Mouse (Mus musculus): ENCODE measurements around the gene Fkbp7. TPM values are rescaled to one million over a fixed set of nuclear protein-coding genes. Genes with fewer than 3 reads are reported as not detected.

Fkbp7 gene
- 10 to 100 TPM; 19.7 to 21.2 TPM for total RNA-seq (2021)

GRCm38 (mm10) chr2:76672966-76673392 lies at the start of gene Fkbp7:
TSS of gene Fkbp7 (minus strand) at chr2:76673116.
- intact Hi-C loops (cut with DNase I), result no loop called here
- DNase-seq (ENCODE audit: low spot score), result peak; percentile 82

GRCm38 (mm10) chr2:76719650-76720049 lies 46.7 kb upstream of the Fkbp7 start:
- DNase-seq (ENCODE audit: low spot score), result no peak
- intact Hi-C loops (cut with DNase I), result no loop called here

DNA sequence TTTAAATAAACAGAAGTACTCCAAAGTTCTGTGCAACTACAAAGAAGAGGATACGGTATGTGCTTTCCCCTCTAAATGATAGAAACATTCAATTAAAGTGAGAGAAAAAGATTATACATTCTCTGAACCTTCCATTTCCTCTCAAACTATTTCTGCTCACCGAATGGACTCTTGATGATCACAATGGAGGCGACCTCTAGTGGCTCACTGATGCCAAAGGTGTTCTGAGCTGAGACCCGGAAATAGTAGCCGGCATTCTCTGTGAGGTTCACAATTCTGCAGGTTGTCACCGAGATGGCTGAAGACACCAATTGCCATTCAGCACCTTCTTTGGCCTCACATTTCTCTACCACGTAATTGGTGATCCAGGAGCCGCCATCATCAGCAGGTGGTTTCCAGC lies 42.1 kb upstream of the Fkbp7 start:
- no peak for DNase-seq (ENCODE audit: low spot score)
- intact Hi-C loops (cut with DNase I), result no loop called here

GRCm38 (mm10) chr2:76708512-76708911 lies 35.6 kb upstream of the Fkbp7 start:
- intact Hi-C loops (cut with DNase I), result no loop called here
- DNase-seq (ENCODE audit: low spot score), result no peak

DNA sequence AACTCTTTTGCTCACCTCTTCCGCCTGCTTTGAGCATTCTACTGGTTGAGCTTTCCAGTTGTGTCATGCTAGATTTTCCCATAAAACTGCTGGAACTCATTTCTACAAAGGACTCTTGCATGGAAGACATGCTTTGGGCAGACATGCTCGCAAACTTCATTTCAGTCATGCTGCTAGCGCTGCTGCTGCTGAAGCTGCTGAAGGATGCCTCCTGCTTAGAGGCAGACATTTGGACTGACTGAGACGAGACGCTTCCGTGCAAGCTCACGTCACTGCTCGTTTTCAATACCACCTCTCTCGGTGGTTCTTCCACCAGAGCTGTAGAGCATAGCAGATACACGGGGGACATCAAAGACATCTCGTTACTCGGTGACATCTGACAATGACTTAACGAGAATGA lies 32.7 kb upstream of the Fkbp7 start:
- intact Hi-C loops (cut with DNase I), result no loop called here
- DNase-seq (ENCODE audit: low spot score), result no peak

DNA sequence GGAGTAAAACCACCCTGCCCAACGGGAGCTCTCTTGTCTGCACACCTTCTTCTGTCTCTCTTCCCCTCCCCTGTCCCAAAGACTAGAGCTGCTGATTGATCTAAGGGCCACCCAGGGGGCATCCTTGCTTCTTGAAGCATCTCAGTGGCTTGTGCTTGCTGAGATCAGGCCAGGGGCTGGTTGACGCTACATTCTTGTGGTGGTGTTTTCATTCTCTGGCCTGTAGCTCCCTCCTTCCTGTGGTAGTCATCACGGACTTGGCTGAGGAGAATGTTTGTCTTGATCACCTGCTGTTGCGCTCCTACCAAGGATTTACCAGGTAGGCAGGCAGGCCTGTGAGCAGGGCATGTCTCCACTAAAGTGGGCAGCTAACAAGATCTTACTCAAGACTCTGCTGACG lies 29.8 kb upstream of the Fkbp7 start:
- intact Hi-C loops (cut with DNase I), result no loop called here
- no peak for DNase-seq (ENCODE audit: low spot score)

- intact Hi-C loops (cut with DNase I), result no loop called here
- no peak for DNase-seq (ENCODE audit: low spot score)
These were observed 29.3 kb upstream of the Fkbp7 start for GRCm38 (mm10) chr2:76702188-76702587.

GRCm38 (mm10) chr2:76695290-76695689 lies 22.4 kb upstream of the Fkbp7 start:
- intact Hi-C loops (cut with DNase I), result no loop called here
- DNase-seq (ENCODE audit: low spot score), result no peak

DNA sequence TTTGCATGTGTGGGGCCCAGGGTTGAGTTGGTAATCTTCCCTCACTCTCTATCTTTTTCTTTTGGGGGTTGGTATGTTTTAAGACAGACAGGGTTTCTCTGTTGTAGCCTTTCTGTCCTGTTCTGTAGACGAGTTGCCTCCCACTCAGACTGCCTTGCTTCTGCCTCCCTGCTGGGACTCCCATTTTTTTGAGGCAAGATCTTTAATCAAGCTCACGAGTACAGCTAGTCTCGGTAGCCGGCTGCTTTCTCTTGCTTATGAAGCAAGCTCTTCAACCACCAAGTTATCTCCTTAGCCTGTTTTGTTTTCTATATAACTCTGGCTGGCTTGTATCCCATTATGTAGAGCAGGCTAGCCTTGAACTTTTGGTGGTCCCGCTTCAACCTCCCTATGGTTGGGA lies 20.8 kb upstream of the Fkbp7 start:
- intact Hi-C loops (cut with DNase I), result loop anchor here (2.0 kb wide), 1 partner anchor 17 kb away; no protein-coding TSS in a partner anchor
- DNase-seq (ENCODE audit: low spot score), result no peak

DNA sequence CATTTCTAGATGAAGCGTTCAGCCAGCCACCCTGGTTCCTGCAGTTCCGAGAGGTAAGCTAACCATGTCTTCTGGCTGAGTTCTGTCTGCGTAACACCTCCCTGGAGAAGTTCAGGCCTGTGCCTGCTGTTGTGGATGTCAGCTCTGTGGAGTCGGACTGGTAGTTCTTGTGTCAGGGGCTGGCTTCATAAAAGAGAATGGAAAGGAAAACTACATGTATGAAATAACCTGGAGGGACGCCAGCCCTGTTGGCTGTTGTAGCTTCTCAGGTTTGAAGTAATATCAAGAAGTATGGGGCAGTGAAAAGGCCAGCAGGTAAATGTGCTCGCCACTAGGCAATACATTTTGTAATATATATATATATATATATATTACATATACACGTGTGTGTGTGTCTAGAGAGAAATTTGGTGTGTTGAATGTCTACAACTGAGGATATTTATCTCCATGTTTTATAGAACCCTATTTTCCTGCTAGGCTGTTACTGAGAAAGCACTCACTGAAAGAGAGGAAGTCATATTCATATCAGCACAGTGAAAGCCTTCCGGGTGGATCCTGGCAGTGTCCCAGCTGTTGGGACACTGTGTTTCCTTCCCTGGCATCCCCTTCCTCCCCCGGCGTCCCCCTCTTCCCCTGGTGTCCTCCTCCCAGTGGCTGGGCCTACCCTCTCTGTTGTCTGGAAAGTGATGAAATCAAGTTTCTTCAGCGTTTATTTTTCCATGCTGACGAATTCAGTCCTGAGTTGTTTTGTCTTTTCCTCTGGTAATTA lies 17.7 kb upstream of the Fkbp7 start:
- intact Hi-C loops (cut with DNase I), result no loop called here
- DNase-seq (ENCODE audit: low spot score), result peak; percentile 65

DNA sequence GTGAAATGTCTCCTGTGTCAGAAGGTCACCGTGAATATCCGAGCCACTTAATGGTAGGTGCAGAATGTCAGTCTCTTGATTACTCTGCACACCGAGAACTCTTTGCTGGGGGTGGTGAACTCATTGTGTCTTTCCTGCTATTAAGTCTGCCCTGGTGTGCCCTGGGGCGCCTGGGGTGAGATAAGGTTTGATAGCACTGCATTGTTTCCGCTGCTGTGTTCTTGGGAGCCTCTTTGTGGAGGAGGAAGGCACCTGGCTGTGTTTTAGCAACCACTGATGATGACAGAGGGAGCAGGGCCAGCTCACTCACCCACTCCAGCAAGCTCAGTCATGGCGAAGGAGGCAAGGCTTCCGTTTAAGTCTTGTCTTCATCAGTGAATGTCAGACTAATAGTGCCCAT lies 15.2 kb upstream of the Fkbp7 start:
- intact Hi-C loops (cut with DNase I), result no loop called here
- no peak for DNase-seq (ENCODE audit: low spot score)

GRCm38 (mm10) chr2:76687608-76688007 lies 14.7 kb upstream of the Fkbp7 start:
- intact Hi-C loops (cut with DNase I), result no loop called here
- no peak for DNase-seq (ENCODE audit: low spot score)

- DNase-seq (ENCODE audit: low spot score), result no peak
- intact Hi-C loops (cut with DNase I), result no loop called here
These were observed 14.1 kb upstream of the Fkbp7 start for GRCm38 (mm10) chr2:76686986-76687385.

DNA sequence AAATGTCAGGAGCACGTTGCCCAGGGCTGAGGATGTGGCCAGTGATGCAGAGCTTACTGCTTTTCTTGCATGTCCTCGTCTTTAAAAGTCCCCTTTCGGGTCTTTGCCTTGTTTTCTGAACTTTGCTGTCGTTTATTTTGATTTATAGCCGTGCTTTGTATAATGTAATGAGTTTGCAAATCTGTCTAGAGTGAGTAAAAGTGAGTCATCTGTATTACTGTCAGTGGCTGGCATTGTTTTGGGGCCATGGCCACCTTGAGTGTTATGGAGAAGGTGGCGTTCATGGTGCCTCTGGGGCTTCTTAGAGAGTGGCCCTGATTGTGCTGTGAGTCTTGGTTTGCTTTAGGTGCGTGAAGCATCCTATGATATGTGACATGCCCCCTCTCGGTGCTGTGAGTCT lies 9.4 kb upstream of the Fkbp7 start:
- intact Hi-C loops (cut with DNase I), result no loop called here

GRCm38 (mm10) chr2:76676401-76677226 lies 3.7 kb upstream of the Fkbp7 start:
- intact Hi-C loops (cut with DNase I), result loop anchor here (2.0 kb wide), 1 partner anchor 16 kb away; no protein-coding TSS in a partner anchor

More for the DNA sequence above, 9.4 kb upstream of the Fkbp7 start:
- DNase-seq (ENCODE audit: low spot score), result no peak

GRCm38 (mm10) chr2:76675949-76676348 lies 3.0 kb upstream of the Fkbp7 start:
- intact Hi-C loops (cut with DNase I), result loop anchor here (1.0 to 2.0 kb wide), 2 partner anchors 17 to 28 kb away; partner anchors contain the start of genes Pjvk and Prkra
- no peak for DNase-seq (ENCODE audit: low spot score)

More at GRCm38 (mm10) chr2:76676401-76677226, 3.7 kb upstream of the Fkbp7 start:
- no peak for DNase-seq (ENCODE audit: low spot score)

DNA sequence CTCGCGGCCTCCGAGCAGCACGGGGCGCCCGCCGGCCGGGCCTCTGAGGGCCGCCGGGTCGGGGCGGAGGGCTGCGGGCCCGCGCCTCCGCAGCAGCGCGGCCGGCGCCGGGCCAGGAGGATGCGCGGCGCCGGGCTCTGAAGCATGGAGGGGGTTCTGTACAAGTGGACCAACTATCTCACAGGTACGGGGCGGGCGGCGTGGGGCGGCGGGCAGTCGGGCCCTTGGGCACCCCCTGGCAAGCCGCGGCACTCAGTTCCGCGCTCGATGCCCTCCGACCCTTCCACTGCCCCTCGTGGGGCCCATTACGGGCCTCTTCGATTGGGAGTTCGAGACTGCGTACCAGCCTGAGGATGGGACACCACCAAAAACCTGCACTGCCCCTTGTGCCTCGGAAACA lies 2.5 kb upstream of the Fkbp7 start:
- intact Hi-C loops (cut with DNase I), result loop anchor here (1.0 kb wide), 1 partner anchor 27 kb away; the partner anchor contains the start of genes Pjvk and Prkra
- no peak for DNase-seq (ENCODE audit: low spot score)

DNA sequence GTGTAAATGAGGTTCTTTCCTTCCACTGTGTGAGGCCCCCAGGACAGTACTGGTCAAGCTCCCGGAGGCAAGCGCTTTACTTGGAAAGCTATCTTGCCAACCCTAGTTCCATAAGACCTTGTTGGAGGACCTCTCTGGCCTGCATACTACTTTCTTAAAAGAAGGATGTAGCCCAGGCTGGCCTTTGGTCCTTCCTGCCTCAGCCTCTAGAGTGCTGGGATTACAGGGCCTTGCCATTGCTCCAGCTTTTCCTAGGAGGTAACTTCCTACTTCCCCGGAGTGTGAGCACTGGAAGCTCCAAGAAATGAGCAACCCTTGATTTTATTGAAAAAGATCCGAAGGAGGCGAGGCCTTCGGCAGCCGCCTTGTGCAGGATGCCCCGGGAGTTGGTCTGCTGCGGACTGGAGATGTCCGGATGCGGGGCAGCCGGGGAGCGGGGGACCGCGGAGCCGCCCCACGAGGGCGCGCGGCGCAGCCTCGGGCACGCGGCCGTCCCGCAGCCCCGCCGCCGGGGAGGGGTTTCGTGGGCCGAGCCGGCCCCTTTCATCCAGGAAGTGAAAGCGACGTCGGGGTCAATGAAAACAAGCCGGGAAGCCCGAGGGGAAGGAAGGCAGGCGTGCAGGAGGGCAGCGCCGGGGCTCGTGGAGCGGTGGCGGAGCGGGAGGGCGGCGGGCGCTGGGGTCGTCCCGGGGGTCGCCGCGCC lies 2.0 kb upstream of the Fkbp7 start, which contains the start of gene Plekha3:
Gene Plekha3 (plus strand): TSS at position 557 of the 703 bp plus-strand sequence.
- DNase-seq (ENCODE audit: low spot score), result peak; percentile 77
- intact Hi-C loops (cut with DNase I), result loop anchor here (1.0 kb wide), 1 partner anchor 27 kb away; the partner anchor contains the start of genes Pjvk and Prkra

- no peak for DNase-seq (ENCODE audit: low spot score)
These were observed 661 bp upstream of the Fkbp7 start for GRCm38 (mm10) chr2:76673472-76674081.

More at GRCm38 (mm10) chr2:76673472-76674081, 661 bp upstream of the Fkbp7 start:
- intact Hi-C loops (cut with DNase I), result no loop called here

All from heart, postnatal 25 days (tissue).